Mouse (Mus musculus) CD4-positive helper T cell, adult 2 months (primary cell): ENCODE data around the gene Kcna10.

Experiments used
- DNase-seq: peaks from one replicate; pipeline ENCODE4 v3.0.0-alpha.2; 2012; ENCODE audit warnings: low read depth, missing footprints, low spot score

Gene Kcna10

GRCm38 (mm10) chr3:107182756-107183155, at the start of gene Kcna10:
TSS of gene Kcna10 (plus strand) at chr3:107183056.
- no peak for DNase-seq

GRCm38 (mm10) chr3:107134457-107134856, 48.4 kb upstream of the Kcna10 start:
- DNase-seq: no peak

- no peak for DNase-seq
These were observed 35.7 kb upstream of the Kcna10 start for GRCm38 (mm10) chr3:107147126-107147525.

- peak; percentile 66 for DNase-seq
These were observed 33.9 kb upstream of the Kcna10 start for GRCm38 (mm10) chr3:107149006-107149405.

- DNase-seq: no peak
These were observed 32.4 kb upstream of the Kcna10 start for GRCm38 (mm10) chr3:107150469-107150868.

GRCm38 (mm10) chr3:107150872-107151540, 31.9 kb upstream of the Kcna10 start:
- DNase-seq: no peak

- DNase-seq: no peak
These were observed 28.8 kb upstream of the Kcna10 start for GRCm38 (mm10) chr3:107153772-107154655.

GRCm38 (mm10) chr3:107158856-107159255, 24.0 kb upstream of the Kcna10 start:
- DNase-seq: no peak

GRCm38 (mm10) chr3:107159418-107159817, 23.4 kb upstream of the Kcna10 start:
- DNase-seq: peak; percentile 45

GRCm38 (mm10) chr3:107159859-107160324, 23.0 kb upstream of the Kcna10 start:
- DNase-seq: peak; percentile 49

GRCm38 (mm10) chr3:107162741-107163140, 20.1 kb upstream of the Kcna10 start:
- no peak for DNase-seq

- no peak for DNase-seq
These were observed 13.3 kb upstream of the Kcna10 start for GRCm38 (mm10) chr3:107169552-107169951.

GRCm38 (mm10) chr3:107171964-107172363, 10.9 kb upstream of the Kcna10 start:
- DNase-seq: no peak

- DNase-seq: no peak
These were observed 10.3 kb upstream of the Kcna10 start for GRCm38 (mm10) chr3:107172556-107172955.

GRCm38 (mm10) chr3:107175486-107175885, 7.4 kb upstream of the Kcna10 start:
- DNase-seq: no peak

GRCm38 (mm10) chr3:107176501-107176900, 6.4 kb upstream of the Kcna10 start:
- DNase-seq: no peak

GRCm38 (mm10) chr3:107180860-107181259, 2.0 kb upstream of the Kcna10 start:
- no peak for DNase-seq

GRCm38 (mm10) chr3:107183178-107183577, 322 bp downstream of the Kcna10 start:
- no peak for DNase-seq

- DNase-seq: peak; percentile 67
These were observed 2.7 kb downstream of the Kcna10 start for GRCm38 (mm10) chr3:107185597-107185996.

- no peak for DNase-seq
These were observed 4.2 kb downstream of the Kcna10 start for GRCm38 (mm10) chr3:107187022-107187421.

- DNase-seq: peak; percentile 49
These were observed 5.5 kb downstream of the Kcna10 start for GRCm38 (mm10) chr3:107188226-107188899.
